Mouse (Mus musculus): ENCODE data around the gene Cers6. TPM values are rescaled to one million over a fixed set of nuclear protein-coding genes. Genes with fewer than 3 reads are reported as not detected.

Gene Cers6
- total RNA-seq, 2 experiments from 2014 or later: 14.6 to 17.4 TPM

GRCm38 (mm10) chr2:69061313-69061712 is 200.1 kb downstream of the Cers6 start:
- no peak for DNase-seq (ENCODE audit: low spot score in 2 of 2)

- no peak for DNase-seq (ENCODE audit: low spot score in 2 of 2)
Observed at GRCm38 (mm10) chr2:69061910-69062689, 200.9 kb downstream of the Cers6 start.

- DNase-seq (ENCODE audit: low spot score in 2 of 2): no peak
Observed at GRCm38 (mm10) chr2:69064759-69065158, 203.5 kb downstream of the Cers6 start.

GRCm38 (mm10) chr2:69071440-69072235 is 210.4 kb downstream of the Cers6 start:
- DNase-seq (ENCODE audit: low spot score in 2 of 2): no peak

GRCm38 (mm10) chr2:69077189-69077588 is 215.9 kb downstream of the Cers6 start:
- DNase-seq (ENCODE audit: low spot score in 2 of 2): no peak

GRCm38 (mm10) chr2:69080760-69081159 is 219.5 kb downstream of the Cers6 start:
- DNase-seq (ENCODE audit: low spot score in 2 of 2): no peak

- DNase-seq (ENCODE audit: low spot score in 2 of 2): no peak
Observed at GRCm38 (mm10) chr2:69082499-69083197, 221.4 kb downstream of the Cers6 start.

GRCm38 (mm10) chr2:69083198-69083509 is 221.9 kb downstream of the Cers6 start:
- no peak for DNase-seq (ENCODE audit: low spot score in 2 of 2)

GRCm38 (mm10) chr2:69084416-69084815 is 223.2 kb downstream of the Cers6 start:
- no peak for DNase-seq (ENCODE audit: low spot score in 2 of 2)

GRCm38 (mm10) chr2:69086505-69087260 is 225.4 kb downstream of the Cers6 start:
- no peak for DNase-seq (ENCODE audit: low spot score in 2 of 2)

- DNase-seq (ENCODE audit: low spot score in 2 of 2): no peak
Observed at GRCm38 (mm10) chr2:69095836-69096235, 234.6 kb downstream of the Cers6 start.

GRCm38 (mm10) chr2:69096821-69097220 is 235.6 kb downstream of the Cers6 start:
- DNase-seq (ENCODE audit: low spot score in 2 of 2): no peak

GRCm38 (mm10) chr2:69097526-69097925 is 236.3 kb downstream of the Cers6 start:
- DNase-seq (ENCODE audit: low spot score in 2 of 2): no peak

- DNase-seq (ENCODE audit: low spot score in 2 of 2): no peak
Observed at GRCm38 (mm10) chr2:69098701-69099100, 237.5 kb downstream of the Cers6 start.

GRCm38 (mm10) chr2:69099147-69099546 is 237.9 kb downstream of the Cers6 start:
- DNase-seq (ENCODE audit: low spot score in 2 of 2): no peak

GRCm38 (mm10) chr2:69100706-69101105 is 239.5 kb downstream of the Cers6 start:
- DNase-seq (ENCODE audit: low spot score in 2 of 2): peak in 1 of 2 experiments; percentile 12

- no peak for DNase-seq (ENCODE audit: low spot score in 2 of 2)
Observed at GRCm38 (mm10) chr2:69103526-69103925, 242.3 kb downstream of the Cers6 start.

GRCm38 (mm10) chr2:69104511-69105145 is 243.4 kb downstream of the Cers6 start:
- DNase-seq (ENCODE audit: low spot score in 2 of 2): no peak

GRCm38 (mm10) chr2:69109246-69109645 is 248.0 kb downstream of the Cers6 start:
- no peak for DNase-seq (ENCODE audit: low spot score in 2 of 2)

- DNase-seq (ENCODE audit: low spot score in 2 of 2): no peak
Observed at GRCm38 (mm10) chr2:69109710-69110109, 248.5 kb downstream of the Cers6 start.

GRCm38 (mm10) chr2:69112609-69113008 is 251.4 kb downstream of the Cers6 start:
- no peak for DNase-seq (ENCODE audit: low spot score in 2 of 2)

All from adrenal gland, postnatal 4 days (tissue).